Mouse (Mus musculus) kidney, postnatal 36 days (tissue): ENCODE measurements at regions not wholly inside any gene's neighbourhood (a gene's known extent, or its start where the extent isn't known, plus 50 kb on each side); places are given as distances from the start of the nearest gene placed in this dataset.
A peak's percentile ranks its signal among the peaks of the same experiment; 100 is the strongest.

Source experiments
- DNase-seq, 2 experiments: peaks; one replicate each; pipeline ENCODE4 v3.0.0; 2021 to 2022; ENCODE audit warnings: mixed read lengths in 2 of 2

DNA sequence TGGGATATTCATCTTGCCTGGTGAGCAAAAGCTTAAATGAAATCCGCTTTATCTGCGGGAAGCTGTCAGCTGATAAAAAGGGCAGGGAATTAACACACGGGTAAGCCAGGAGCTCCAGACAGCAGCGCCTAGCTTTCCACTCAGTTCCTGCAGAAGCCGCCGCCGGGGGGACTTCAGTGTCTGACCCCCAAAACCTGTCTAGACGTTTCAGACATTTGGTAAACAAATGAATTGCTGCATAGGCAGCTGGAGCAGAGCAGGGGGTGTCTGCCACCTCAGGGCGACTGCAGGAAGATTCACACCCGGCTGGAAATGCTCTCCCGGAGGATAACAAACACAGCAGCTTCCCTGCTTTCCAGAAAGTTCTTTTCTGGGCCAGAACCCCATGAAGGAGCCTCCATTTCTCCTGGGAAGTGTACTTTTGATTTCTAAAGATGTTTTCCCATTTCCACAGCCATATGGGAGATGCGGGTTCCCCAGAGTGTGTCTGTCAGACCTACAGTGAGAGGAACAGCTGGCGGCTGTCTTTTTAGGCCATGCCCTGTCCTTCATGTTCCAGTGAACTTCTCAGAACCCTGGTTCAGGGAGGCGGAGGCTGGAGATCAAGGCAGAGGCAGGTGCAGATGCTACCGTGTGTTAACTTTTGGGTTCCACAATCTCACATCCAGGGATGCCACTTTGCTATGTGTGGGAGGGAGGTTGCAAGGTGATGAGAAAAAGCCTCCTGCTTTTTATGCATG lies 58.7 kb upstream of the Pmepa1 start:
- peak in 1 of 2 experiments; percentile 45 for DNase-seq

- DNase-seq, result peak; percentile 93 to 94
Measured at GRCm38 (mm10) chr2:173335859-173336258, 59.5 kb upstream of the Pmepa1 start.

- peak; percentile 47 to 55 for DNase-seq
Measured at GRCm38 (mm10) chr2:173337666-173338065, 61.3 kb upstream of the Pmepa1 start.

DNA sequence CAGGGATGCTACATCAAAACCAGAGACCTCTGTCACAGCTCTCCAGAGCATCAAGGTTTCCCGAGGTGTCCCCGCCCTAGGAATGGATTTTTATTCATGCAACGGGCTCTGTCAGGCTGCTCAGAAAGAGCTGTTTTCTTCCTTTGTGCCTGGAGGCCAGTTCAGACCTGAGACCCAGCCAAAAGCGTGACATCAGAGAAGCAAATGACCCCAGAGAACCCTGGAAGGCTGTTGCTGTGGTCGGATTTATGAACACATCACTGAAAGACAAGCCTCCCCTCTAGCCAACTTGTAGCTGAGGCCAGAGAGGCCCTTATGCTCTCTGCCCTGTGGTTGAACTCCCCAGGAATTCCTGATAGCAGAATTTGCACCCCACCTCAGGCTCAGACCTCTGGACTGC lies 62.3 kb upstream of the Pmepa1 start:
- peak; percentile 59 to 62 for DNase-seq

DNA sequence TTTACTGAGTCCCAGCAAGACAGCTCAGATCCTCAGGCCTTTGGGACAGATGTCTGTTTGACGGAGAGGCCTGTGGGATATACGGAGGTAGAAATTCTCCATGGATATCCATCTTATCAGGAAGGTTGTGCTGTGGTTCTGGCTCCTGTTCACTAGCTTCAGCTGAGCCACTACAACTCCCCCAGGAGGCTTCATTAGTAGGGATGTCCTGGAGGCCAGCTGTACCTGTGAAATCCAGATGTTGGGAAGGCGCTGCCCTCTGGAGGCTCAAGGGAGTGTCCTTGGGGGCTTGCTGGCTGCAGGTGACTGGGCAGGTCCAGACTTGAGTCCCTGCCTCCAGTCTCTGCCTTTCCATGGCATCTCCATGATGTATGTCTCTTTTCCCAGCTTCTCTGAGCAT lies 62.9 kb upstream of the Pmepa1 start:
- peak in 1 of 2 experiments; percentile 19 for DNase-seq

GRCm38 (mm10) chr2:173340044-173340601 lies 63.8 kb upstream of the Pmepa1 start:
- DNase-seq, result peak in 1 of 2 experiments; percentile 17

DNA sequence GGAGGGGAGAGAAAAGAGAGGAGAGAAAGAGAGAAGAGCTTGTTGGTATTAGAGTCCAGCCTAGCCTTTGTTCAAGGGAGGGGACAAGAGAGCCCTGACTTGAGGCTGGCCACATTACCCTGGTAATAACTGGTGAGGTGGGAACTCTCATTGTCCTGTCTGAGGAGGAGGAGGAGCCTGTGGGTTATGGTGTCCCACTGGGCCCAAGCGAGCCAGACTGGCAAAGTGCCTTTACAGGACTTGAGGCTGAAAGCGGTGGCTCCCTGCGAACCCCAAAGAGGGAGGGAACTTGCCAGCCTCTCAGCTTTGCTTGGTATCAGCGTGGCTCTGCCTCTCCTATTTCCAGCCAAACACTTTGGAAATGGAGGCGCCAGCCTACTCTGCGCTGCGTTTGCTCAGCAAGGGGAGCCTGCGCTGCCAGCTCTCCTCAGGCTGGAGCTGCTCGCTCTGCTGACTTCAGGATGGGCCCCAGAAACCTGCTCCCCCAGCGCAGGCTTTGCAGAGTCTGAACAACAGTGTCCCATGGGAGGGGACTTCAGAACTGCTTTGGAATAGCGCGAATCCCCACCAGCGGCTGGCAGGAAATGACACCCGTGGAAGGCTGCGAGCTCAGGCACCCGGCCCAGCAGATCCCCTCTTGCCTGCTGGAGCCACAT lies 66.4 kb upstream of the Pmepa1 start:
- DNase-seq, result no peak

GRCm38 (mm10) chr2:173343665-173344064 lies 67.3 kb upstream of the Pmepa1 start:
- no peak for DNase-seq

DNA sequence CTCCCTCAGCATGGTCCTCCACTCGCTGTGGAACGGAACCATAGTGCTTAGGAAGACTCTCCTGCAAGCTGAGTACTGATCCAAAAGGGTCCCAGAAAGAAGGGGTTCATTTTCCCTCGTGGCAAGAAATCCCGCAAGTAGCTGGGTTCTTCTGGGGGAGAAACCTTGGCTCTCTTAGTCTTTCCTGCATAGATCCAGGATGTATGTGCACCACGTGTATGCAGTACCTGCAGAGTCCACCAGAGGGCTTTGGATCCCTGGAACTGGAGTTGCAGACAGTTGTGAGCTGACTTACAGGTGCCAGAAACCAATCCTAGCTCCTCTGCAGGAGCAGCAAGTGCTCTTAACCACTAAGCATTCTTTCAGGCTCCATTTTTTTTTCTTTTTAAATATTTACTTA lies 67.9 kb upstream of the Pmepa1 start:
- DNase-seq, result no peak

- no peak for DNase-seq
Measured at GRCm38 (mm10) chr2:173347341-173347740, 71.0 kb upstream of the Pmepa1 start.

- no peak for DNase-seq
Measured at GRCm38 (mm10) chr2:173348757-173349156, 72.4 kb upstream of the Pmepa1 start.

- DNase-seq, result no peak
Measured at GRCm38 (mm10) chr2:173349510-173349909, 73.2 kb upstream of the Pmepa1 start.

- no peak for DNase-seq
Measured at GRCm38 (mm10) chr2:173349910-173350309, 73.6 kb upstream of the Pmepa1 start.

DNA sequence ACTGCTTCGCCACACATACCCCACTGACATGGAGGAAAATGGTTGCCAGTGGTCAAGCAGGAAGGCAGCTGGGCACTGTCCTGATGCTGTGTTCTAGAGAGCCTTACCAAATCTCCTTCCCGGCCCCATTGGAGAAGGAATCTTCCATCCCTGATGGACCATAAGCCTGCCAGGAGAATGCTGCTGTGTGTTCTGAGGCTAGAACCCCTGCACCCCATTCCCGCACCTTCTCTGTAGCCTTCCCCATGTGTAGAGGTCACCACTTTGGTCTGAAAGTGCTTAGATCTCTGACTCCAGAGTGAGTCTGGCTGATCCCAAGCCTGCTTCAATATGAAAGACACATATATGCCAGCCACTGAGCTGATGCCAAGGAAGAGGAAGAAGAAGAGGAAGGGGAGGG lies 74.1 kb upstream of the Pmepa1 start:
- DNase-seq, result no peak

DNA sequence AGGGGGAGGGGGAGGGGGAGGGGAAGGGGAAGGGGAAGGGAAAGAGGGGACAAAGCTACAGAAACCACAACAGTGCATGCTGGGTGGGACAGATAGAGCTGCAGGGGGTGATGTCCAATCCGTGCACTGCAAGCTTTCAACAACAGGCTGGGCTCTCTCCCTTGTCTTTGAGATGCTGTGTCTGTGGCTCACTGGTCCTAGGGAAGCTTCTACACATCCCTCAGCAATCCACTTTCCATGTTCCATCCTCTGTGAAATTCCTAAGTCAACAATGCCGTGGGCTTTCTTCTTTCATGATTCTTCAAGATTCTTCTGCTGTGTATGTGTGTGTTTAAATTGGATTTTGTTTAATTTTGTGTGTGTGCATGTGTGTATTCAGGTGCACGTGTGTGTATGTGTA lies 74.5 kb upstream of the Pmepa1 start:
- DNase-seq, result no peak

DNA sequence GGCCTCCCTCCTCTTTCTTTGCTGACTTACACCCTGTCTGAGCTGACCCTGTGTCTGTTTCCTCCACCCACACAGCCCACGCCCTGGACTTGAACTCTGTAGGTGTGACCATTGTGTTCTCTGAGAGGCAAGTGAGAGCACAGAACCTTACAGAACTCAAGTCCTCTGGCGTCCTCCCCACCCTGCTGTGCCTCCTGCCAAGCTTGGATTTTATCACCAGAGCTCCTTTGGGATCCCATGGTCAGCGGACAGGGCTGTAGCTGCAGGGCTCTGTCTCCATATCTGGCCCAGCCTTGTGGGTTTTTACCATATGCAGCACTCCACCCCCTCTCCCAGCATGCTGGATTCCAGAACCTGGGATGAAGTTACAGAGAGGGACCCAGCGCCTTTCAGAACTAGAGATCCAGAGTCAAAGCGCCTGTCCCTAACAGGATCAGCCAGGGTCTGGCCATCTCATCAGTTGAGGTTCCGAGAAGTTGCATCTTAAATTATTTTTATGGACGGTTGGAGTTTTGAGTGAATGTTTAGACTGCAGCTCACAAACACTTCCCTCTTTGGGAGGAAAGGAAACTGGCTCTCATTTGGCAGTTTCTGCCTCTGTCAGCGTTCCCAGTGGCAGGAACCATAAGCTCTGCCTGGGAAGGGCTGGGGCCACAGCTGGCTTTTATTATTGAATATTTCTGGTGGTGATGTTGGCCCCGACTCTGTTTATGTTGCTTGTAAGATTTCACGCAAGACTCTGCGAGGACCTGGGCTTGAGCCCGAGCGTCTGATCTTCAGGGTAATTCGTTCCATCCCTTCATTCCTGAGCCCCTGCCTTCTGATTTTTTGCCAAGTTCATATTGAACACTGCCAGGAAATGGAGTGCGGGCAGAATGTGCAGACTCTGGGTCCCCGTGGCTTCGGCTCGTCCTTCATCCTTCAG lies 75.8 kb upstream of the Pmepa1 start:
- peak; percentile 49 to 64 for DNase-seq

DNA sequence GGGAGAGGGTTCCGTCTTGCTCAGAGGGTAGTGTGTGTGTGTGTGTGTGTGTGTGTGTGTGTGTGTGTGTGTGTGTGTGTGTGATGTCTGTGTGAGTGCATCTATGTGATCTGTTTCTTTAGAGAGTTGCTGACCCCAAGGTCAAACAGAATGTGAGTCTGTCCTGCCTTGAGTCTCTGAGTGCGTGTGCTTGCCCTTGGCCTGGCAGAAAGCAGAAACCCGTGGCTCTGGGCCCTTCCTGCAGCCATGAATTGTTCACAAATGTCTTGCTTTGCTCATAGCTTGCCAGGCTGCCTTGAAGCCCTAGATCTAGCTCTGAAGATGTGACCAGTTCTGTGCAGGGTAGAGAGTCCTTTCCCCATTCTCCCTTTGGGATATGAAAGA lies 76.4 kb upstream of the Pmepa1 start:
- DNase-seq, result no peak

DNA sequence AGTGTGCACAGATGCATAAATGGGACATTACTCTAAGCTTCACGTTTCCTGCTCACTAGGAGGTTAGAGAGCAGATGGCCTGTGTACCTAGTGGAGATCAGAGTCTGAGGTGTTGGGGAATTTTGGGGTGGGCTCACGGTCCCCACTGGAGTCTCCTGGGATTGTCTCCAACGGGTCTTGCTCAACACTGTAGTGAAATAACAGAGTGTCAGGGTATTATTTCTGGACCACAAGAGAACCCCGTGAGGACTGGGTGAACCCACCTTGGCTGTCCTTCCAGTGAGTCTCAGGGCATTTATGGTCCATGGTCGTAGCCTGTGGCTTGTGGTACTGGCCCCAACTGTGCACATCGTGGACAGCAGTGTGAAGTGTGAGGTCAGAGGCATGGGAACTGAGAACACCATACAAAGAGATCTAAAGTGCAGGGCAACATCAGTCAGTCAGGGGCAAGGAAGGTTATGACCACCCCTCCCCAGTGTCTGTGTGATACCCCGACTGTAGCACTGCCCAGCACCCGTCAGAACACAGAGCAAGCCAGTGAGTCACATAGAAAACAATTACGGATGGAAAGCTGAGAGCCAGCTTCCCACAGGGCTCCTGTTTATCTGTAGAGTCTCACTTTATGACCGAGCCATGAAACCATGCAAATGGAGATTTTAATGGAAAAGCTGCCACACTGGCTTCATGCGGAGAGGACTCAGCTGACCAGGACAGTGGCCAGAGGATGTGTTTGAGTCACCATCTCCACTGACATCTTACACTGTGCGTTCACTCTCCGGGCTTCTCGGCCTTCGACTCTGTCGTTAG lies 77.3 kb upstream of the Pmepa1 start:
- DNase-seq, result no peak

GRCm38 (mm10) chr2:173356786-173357185 lies 80.5 kb upstream of the Pmepa1 start:
- no peak for DNase-seq

- peak in 1 of 2 experiments; percentile 25 for DNase-seq
Measured at GRCm38 (mm10) chr2:173365441-173366166, 89.3 kb upstream of the Pmepa1 start.

- no peak for DNase-seq
Measured at GRCm38 (mm10) chr2:173366734-173367133, 90.4 kb upstream of the Pmepa1 start.
